Mouse (Mus musculus): ENCODE data around the gene Chn2.

GRCm38 (mm10) chr6:54277234-54277633 is 237.9 kb downstream of the Chn2 start:
- TF ChIP-seq CTCF (IDR thresholded peaks at IDR 0.05; ENCODE audit: borderline replicate concordance, extremely low read depth, insufficient read depth, insufficient read length) (no peak), POLR2A (IDR thresholded peaks at IDR 0.05; ENCODE audit: borderline replicate concordance, extremely low read depth, insufficient read depth, insufficient read length, poor library complexity, severe bottlenecking) (no peak)
